Mouse (Mus musculus) intestine, embryonic 14.5 days (tissue): ENCODE measurements around the gene Slc38a1. TPM values are rescaled to one million over a fixed set of nuclear protein-coding genes. Genes with fewer than 3 reads are reported as not detected.

Source experiments
- ATAC-seq: fragments of 200-750 bp; cut with Nextera tagmentation; replicated peaks from 2 replicates; pipeline ENCODE4 v1.8.0; 2017; ENCODE audit warnings: low read depth, moderate number of reproducible peaks, moderate TSS enrichment, moderate library complexity; ENCODE audit not compliant: low FRiP score, low TSS enrichment
- DNase-seq: peaks from one replicate; pipeline ENCODE4 v3.0.0-alpha.2; 2018; ENCODE audit warnings: low spot score
- H3K27ac ChIP-seq: fragments of 300-500 bp; sonication (generic); 2 replicates; pipeline ENCODE4 v1.5.1; 2014; ENCODE audit warnings: low read depth, mild to moderate bottlenecking, control low read depth
- H3K27me3 ChIP-seq: fragments of 300-500 bp; sonication (generic); replicated peaks from 2 replicates; pipeline ENCODE4 v1.6.1; 2014; ENCODE audit warnings: low read length, control low read depth; ENCODE audit not compliant: control insufficient read depth, insufficient read depth
- H3K36me3 ChIP-seq: fragments of 300-500 bp; sonication (generic); 2 replicates; pipeline ENCODE4 v1.6.1; 2014; ENCODE audit warnings: low read length, control low read depth; ENCODE audit not compliant: control insufficient read depth, insufficient read depth
- H3K4me1 ChIP-seq: fragments of 300-500 bp; sonication (generic); replicated peaks from 2 replicates; pipeline ENCODE4 v1.6.1; 2014; ENCODE audit warnings: low read length, control low read depth, mixed read lengths; ENCODE audit not compliant: control insufficient read depth, insufficient read depth
- H3K4me2 ChIP-seq: fragments of 300-500 bp; sonication (generic); 2 replicates; pipeline ENCODE4 v1.6.1; 2014; ENCODE audit warnings: low read length
- H3K4me3 ChIP-seq: fragments of 300-500 bp; sonication (generic); 2 replicates; pipeline ENCODE4 v1.5.1; 2014; ENCODE audit warnings: low read depth, low read length, control low read depth, mixed read lengths
- H3K9ac ChIP-seq: fragments of 300-500 bp; sonication (generic); 2 replicates; pipeline ENCODE4 v1.6.1; 2014; ENCODE audit warnings: mild to moderate bottlenecking, low read length
- H3K9me3 ChIP-seq: fragments of 300-500 bp; sonication (generic); 2 replicates; pipeline ENCODE4 v1.6.1; 2016; ENCODE audit warnings: low read length, control low read depth; ENCODE audit not compliant: control insufficient read depth
- WGBS: fragments of 180-500 bp; shearing (Covaris S2); extraction: QIAGEN DNeasy Blood & Tissue Kit; methylation state at CpG from one replicate; pipeline ENCODE4 v1.1.7; 2014; 5-methylcytosine and 5-hydroxymethylcytosine counted together
- polyA plus RNA-seq: library from polyadenylated mRNA; unstranded; fragments of >200 nt; fragmentation: Nextera tagmentation; extraction: Ambion mirVana; gene quantifications from 2 replicates; pipeline ENCODE4 v1.2.1, GENCODE M21; 2014

Slc38a1 gene
- polyA plus RNA-seq, 1 experiment from 2014 or later: 126 TPM

- Histone ChIP-seq H3K27ac (no peak overlapping the region), H3K36me3 (no peaks in the 10 kb centered on the region), H3K4me3 (no peak overlapping the region), H3K4me2 (no peak overlapping the region), H3K4me1 (no peaks in the 10 kb centered on the region; the same call in 1 of the 2 replicates), H3K27me3 (no peaks in the 10 kb centered on the region), H3K9me3 (no peaks in the 10 kb centered on the region), H3K9ac (no peak overlapping the region)
- ATAC-seq (no peak), DNase-seq (no peak)
- 42% methylated on average over 6 of the region's 6 CpGs for whole genome bisulfite sequencing
Observed at GRCm38 (mm10) chr15:96527686-96528085, 115.0 kb downstream of the Slc38a1 start.

GRCm38 (mm10) chr15:96524239-96524738, 118.4 kb downstream of the Slc38a1 start:
- Histone ChIP-seq H3K36me3 (no peaks in the 10 kb centered on the region), H3K4me3 (no peak overlapping the region), H3K9me3 (no peaks in the 10 kb centered on the region), H3K9ac (no peak overlapping the region), H3K27ac (no peak overlapping the region), H3K4me1 (no peaks in the 10 kb centered on the region; the same call in 1 of the 2 replicates), H3K4me2 (no peak overlapping the region), H3K27me3 (no peaks in the 10 kb centered on the region)
- WGBS: 48% methylated on average over 9 of the region's 9 CpGs
- DNase-seq: no peak
- ATAC-seq: no peak

Other genes starting within 250 kb of the Slc38a1 start
- gene Scaf11, start 182.1 kb downstream of the Slc38a1 start, polyA plus RNA-seq: 104 and 109 TPM in 2 replicates
- gene Slc38a2, start 56.8 kb upstream of the Slc38a1 start, polyA plus RNA-seq: 129 and 141 TPM in 2 replicates